Mouse (Mus musculus) stomach, embryonic 15.5 days (tissue): ENCODE results near the gene 1700074P13Rik. TPM values are rescaled to one million over a fixed set of nuclear protein-coding genes. Genes with fewer than 3 reads are reported as not detected.
"Not testable (repeated sequence)": the region's sequence is repeated elsewhere in the genome, so short reads cannot be mapped to it uniquely, and the experiment has no call there.

ENCODE experiments used
- ATAC-seq: fragments of 200-750 bp; cut with Nextera tagmentation; 2 replicates; pipeline ENCODE4 v1.8.0; 2017; ENCODE audit warnings: low read depth, moderate number of reproducible peaks, moderate TSS enrichment; ENCODE audit not compliant: insufficient read depth, low FRiP score
- H3K27ac ChIP-seq: fragments of 300-500 bp; sonication (generic); 2 replicates; pipeline ENCODE4 v1.5.1; 2015; ENCODE audit warnings: mild to moderate bottlenecking, inconsistent platforms
- H3K27me3 ChIP-seq: fragments of 300-500 bp; sonication (generic); replicated peaks from 2 replicates; pipeline ENCODE4 v1.6.1; 2015; ENCODE audit warnings: inconsistent platforms
- H3K36me3 ChIP-seq: fragments of 300-500 bp; sonication (generic); 2 replicates; pipeline ENCODE4 v1.6.1; 2015; ENCODE audit warnings: inconsistent platforms
- H3K4me1 ChIP-seq: fragments of 300-500 bp; sonication (generic); 2 replicates; pipeline ENCODE4 v1.6.1; 2015; ENCODE audit warnings: inconsistent platforms
- H3K4me2 ChIP-seq: fragments of 300-500 bp; sonication (generic); 2 replicates; pipeline ENCODE4 v1.6.1; 2015; ENCODE audit warnings: mild to moderate bottlenecking, inconsistent platforms
- H3K4me3 ChIP-seq: fragments of 300-500 bp; sonication (generic); replicated peaks from 2 replicates; pipeline ENCODE4 v1.5.1; 2015; ENCODE audit warnings: inconsistent platforms
- H3K9ac ChIP-seq: fragments of 300-500 bp; sonication (generic); 2 replicates; pipeline ENCODE4 v1.6.1; 2015; ENCODE audit warnings: inconsistent platforms
- H3K9me3 ChIP-seq: fragments of 300-500 bp; sonication (generic); 2 replicates; pipeline ENCODE4 v1.6.1; 2016; ENCODE audit warnings: inconsistent platforms
- WGBS: fragments of 180-500 bp; shearing (Covaris S2); methylation state at CpG from one replicate; pipeline ENCODE4 v1.1.7; 2015; 5-methylcytosine and 5-hydroxymethylcytosine counted together
- polyA plus RNA-seq: library from polyadenylated mRNA; unstranded; fragments of >200 nt; fragmentation: Nextera tagmentation; extraction: Ambion mirVana; gene quantifications from 2 replicates; pipeline ENCODE4 v1.2.1, GENCODE M21; 2015

1700074P13Rik gene
- polyA plus RNA-seq = not detected in 2 replicates

DNA sequence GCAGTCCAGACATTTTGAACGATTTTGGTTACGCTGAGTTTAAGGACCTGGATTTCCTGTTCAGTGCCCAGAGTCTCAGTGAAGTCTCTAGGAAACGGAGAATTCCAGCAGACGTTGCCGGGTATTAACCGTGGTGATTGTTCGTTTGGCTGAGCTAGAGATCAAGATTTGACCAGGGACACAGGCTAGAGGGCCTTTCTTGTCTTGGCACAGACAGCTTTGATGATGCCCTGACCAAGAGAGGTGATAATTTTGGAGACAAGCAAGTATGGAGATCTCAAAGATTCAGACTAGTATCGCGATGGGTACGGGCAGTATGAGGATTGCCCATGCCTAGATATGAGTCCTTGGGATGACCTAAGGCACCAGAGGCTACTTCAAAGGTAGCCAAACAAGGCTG is at the start of gene 1700074P13Rik:
TSS of gene 1700074P13Rik (minus strand) at position 101 of the 400 bp plus-strand sequence.
- ATAC-seq = no peak
- WGBS = 91% methylated on average over 10 of the region's 10 CpGs
- H3K4me1 ChIP-seq = no peaks in the 10 kb centered on the region
- H3K9ac ChIP-seq = no peak within 1 kb of the TSS
- H3K27me3 ChIP-seq = no peaks in the 10 kb centered on the region
- no peaks in the 10 kb centered on the region for H3K9me3 ChIP-seq
- no peak within 1 kb of the TSS for H3K27ac ChIP-seq
- H3K36me3 ChIP-seq = no peaks in the 10 kb centered on the region
- H3K4me2 ChIP-seq = no peak within 1 kb of the TSS
- no peak within 1 kb of the TSS for H3K4me3 ChIP-seq

GRCm38 (mm10) chr6:40964454-40964853 is 24.1 kb upstream of the 1700074P13Rik start, which contains the start of gene 1810009J06Rik:
TSS of gene 1810009J06Rik (plus strand) at chr6:40964754.
- not testable (repeated sequence) for H3K36me3 ChIP-seq, ATAC-seq, H3K27me3 ChIP-seq, H3K4me3 ChIP-seq, H3K4me1 ChIP-seq, H3K9ac ChIP-seq, H3K27ac ChIP-seq, H3K4me2 ChIP-seq, H3K9me3 ChIP-seq
- WGBS = 87% methylated on average over 2 of the region's 2 CpGs

- Histone ChIP-seq H3K9ac (no peak overlapping the region), H3K9me3 (no peaks in the 10 kb centered on the region), H3K4me3 (no peak overlapping the region), H3K27me3 (no peaks in the 10 kb centered on the region), H3K4me1 (no peaks in the 10 kb centered on the region), H3K4me2 (no peak overlapping the region), H3K27ac (no peak overlapping the region), H3K36me3 (no peaks in the 10 kb centered on the region)
- 59% methylated on average over 2 of the region's 2 CpGs for WGBS
- no peak for ATAC-seq
Measured at GRCm38 (mm10) chr6:40953716-40954115, 13.4 kb upstream of the 1700074P13Rik start.

DNA sequence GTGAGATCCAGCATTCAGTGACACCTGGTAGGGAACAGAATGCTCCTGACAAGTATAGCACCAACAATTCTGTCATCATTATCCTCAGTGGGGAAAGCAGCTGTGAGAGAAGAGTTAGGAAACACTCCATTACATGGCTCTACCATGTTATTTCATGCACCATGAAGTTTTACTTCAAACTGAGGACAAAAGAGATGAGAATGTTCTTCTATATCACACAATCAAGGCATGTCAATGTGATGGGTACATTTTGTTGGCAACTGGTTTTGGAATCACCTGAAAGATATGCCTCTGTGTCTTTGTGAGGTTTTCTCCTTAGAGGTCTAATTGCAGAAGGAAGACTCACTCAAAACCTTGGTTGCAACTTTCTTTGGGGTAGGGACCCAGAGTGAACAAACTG is 11.4 kb upstream of the 1700074P13Rik start, which contains the start of gene Gm4744:
TSS of gene Gm4744 (minus strand) at position 101 of the 400 bp plus-strand sequence.
- Histone ChIP-seq H3K9me3 (no peaks in the 10 kb centered on the region), H3K27ac (no peak within 1 kb of the TSS), H3K4me3 (no peak within 1 kb of the TSS), H3K4me1 (no peaks in the 10 kb centered on the region), H3K36me3 (no peaks in the 10 kb centered on the region), H3K4me2 (no peak within 1 kb of the TSS), H3K27me3 (no peaks in the 10 kb centered on the region), H3K9ac (no peak within 1 kb of the TSS)
- no peak for ATAC-seq

GRCm38 (mm10) chr6:40919954-40920353 is 20.4 kb downstream of the 1700074P13Rik start:
- no peaks in the 10 kb centered on the region for H3K36me3 ChIP-seq
- no peak overlapping the region for H3K4me3 ChIP-seq
- no peak for ATAC-seq
- H3K9me3 ChIP-seq = no peaks in the 10 kb centered on the region
- H3K27ac ChIP-seq = no peak overlapping the region
- no peaks in the 10 kb centered on the region for H3K4me1 ChIP-seq
- no peak overlapping the region for H3K9ac ChIP-seq
- 80% methylated on average over 4 of the region's 4 CpGs for WGBS
- no peak overlapping the region for H3K4me2 ChIP-seq
- no peaks in the 10 kb centered on the region for H3K27me3 ChIP-seq

DNA sequence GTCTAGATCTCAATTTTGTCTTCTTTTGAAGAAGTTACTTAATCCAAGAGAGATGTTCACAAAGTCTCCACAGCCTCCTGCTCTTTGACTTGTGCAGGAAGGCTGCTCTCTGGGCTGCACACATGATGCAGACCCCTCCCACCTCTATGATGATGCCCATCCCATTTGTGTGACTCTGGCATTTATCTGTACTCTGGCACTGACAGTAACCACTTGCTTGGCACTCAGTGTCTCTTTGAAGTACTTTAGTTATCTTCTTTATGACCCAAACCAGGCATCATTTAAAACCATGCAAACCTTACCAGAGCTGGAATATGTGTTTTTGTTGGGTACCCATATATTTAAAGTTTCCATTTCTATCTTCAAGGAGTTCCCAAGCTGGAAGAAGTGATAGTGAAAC is 40.1 kb downstream of the 1700074P13Rik start, which contains the start of gene Prss58:
TSS of gene Prss58 (minus strand) at position 101 of the 400 bp plus-strand sequence.
- no peaks in the 10 kb centered on the region for H3K4me1 ChIP-seq

GRCm38 (mm10) chr6:40894716-40895115 is 45.6 kb downstream of the 1700074P13Rik start:
- Histone ChIP-seq H3K9me3 (no peaks in the 10 kb centered on the region), H3K27ac (no peak overlapping the region), H3K4me2 (no peak overlapping the region), H3K36me3 (no peaks in the 10 kb centered on the region), H3K4me1 (no peaks in the 10 kb centered on the region), H3K9ac (no peak overlapping the region), H3K27me3 (no peaks in the 10 kb centered on the region), H3K4me3 (no peak overlapping the region)
- WGBS = 73% methylated on average over 1 of the region's 1 CpGs
- ATAC-seq = no peak

More for the DNA sequence above, 40.1 kb downstream of the 1700074P13Rik start, which contains the start of gene Prss58:
- H3K4me3 ChIP-seq = no peak within 1 kb of the TSS
- no peaks in the 10 kb centered on the region for H3K36me3 ChIP-seq
- no peaks in the 10 kb centered on the region for H3K9me3 ChIP-seq
- no peak within 1 kb of the TSS for H3K27ac ChIP-seq
- no peaks in the 10 kb centered on the region for H3K27me3 ChIP-seq
- H3K4me2 ChIP-seq = no peak within 1 kb of the TSS
- ATAC-seq = no peak
- H3K9ac ChIP-seq = no peak within 1 kb of the TSS

DNA sequence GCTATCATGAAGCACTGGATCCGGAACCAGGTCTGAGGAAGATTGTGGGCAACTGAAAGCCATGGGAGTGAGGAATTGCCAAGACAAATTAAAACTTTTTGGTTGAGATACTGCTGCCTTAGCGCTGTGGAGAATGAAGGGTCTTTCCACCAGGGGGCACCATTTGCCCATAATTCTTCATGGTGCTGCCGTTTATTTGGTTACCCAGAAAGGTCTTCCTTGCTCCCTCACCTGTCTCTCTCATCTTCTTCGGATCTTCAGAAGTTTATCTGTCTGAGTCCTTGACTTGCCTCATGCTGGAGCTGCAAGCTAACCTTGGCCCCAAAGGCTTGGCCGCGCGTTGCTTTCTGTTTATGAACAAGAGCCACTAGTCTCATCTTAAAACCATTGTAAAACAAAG is 46.8 kb downstream of the 1700074P13Rik start:
- Histone ChIP-seq H3K27me3 (no peaks in the 10 kb centered on the region), H3K4me2 (no peak overlapping the region), H3K4me3 (no peak overlapping the region), H3K9ac (no peak overlapping the region), H3K27ac (no peak overlapping the region), H3K9me3 (no peaks in the 10 kb centered on the region), H3K4me1 (no peaks in the 10 kb centered on the region), H3K36me3 (no peaks in the 10 kb centered on the region)
- ATAC-seq = no peak
- WGBS = 36% methylated on average over 7 of the region's 7 CpGs

DNA sequence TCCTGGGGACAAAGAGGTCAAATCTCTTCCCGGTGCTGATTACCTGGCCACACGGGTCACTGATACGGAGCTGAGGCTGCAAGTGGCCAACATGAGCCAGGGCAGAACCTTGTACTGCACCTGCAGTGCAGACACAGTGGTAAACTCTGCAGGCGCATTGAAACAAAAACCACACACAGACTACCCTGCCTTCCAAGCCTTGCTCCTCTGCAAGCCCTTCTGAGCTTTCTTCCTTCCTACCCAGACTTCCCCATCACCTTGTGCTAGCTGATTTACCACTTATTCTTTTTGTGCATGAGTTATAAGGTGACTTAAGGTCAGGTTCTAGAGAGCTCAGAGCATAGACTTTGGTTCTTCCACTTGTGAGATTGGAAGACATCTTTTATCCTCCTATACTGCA is 48.6 kb downstream of the 1700074P13Rik start:
- ATAC-seq = no peak
- Histone ChIP-seq H3K36me3 (no peaks in the 10 kb centered on the region), H3K4me1 (no peaks in the 10 kb centered on the region), H3K4me3 (no peak overlapping the region), H3K4me2 (0 out of 2 replicates have a peak overlapping the region, but pooled peaks have one; percentile 13), H3K27ac (no peak overlapping the region), H3K9ac (no peak overlapping the region), H3K27me3 (no peaks in the 10 kb centered on the region), H3K9me3 (no peaks in the 10 kb centered on the region)
- WGBS = 79% methylated on average over 4 of the region's 4 CpGs

- no peak overlapping the region for H3K9ac ChIP-seq
Measured at GRCm38 (mm10) chr6:40890973-40891372, 49.4 kb downstream of the 1700074P13Rik start.

DNA sequence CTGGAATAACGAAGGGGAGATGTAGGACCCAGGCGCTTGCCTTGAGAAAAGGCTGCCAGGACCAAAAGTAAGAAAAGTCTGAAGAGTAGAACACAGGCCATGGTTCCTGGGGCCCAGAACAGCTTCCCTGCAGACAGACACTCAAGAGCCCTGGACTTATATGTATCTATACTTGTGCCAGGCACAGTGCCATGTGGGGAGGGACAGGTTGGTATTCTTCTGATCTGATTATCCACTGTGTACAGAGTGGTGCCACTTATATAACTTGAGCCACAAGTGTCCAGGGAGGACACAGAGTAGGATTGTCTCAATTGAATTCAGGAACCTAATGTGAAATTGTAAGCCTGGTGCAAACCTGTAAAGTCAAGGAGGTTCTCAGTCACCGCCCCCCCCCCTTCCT is 53.0 kb downstream of the 1700074P13Rik start, which contains the start of gene Moxd2:
TSS of gene Moxd2 (minus strand) at position 101 of the 400 bp plus-strand sequence.
- Histone ChIP-seq H3K4me3 (no peak within 1 kb of the TSS), H3K9ac (no peak within 1 kb of the TSS), H3K9me3 (no peaks in the 10 kb centered on the region), H3K27ac (no peak within 1 kb of the TSS), H3K36me3 (no peaks in the 10 kb centered on the region), H3K27me3 (no peaks in the 10 kb centered on the region), H3K4me1 (no peaks in the 10 kb centered on the region), H3K4me2 (no peak within 1 kb of the TSS)
- ATAC-seq = no peak
- WGBS = 91% methylated on average over 3 of the region's 3 CpGs

More at GRCm38 (mm10) chr6:40890973-40891372, 49.4 kb downstream of the 1700074P13Rik start:
- no peaks in the 10 kb centered on the region for H3K9me3 ChIP-seq
- 52% methylated on average over 1 of the region's 1 CpGs for WGBS
- no peaks in the 10 kb centered on the region for H3K4me1 ChIP-seq
- no peaks in the 10 kb centered on the region for H3K36me3 ChIP-seq
- H3K27me3 ChIP-seq = no peaks in the 10 kb centered on the region
- no peak overlapping the region for H3K27ac ChIP-seq
- ATAC-seq = no peak
- H3K4me2 ChIP-seq = no peak overlapping the region
- H3K4me3 ChIP-seq = no peak overlapping the region
